Mouse (Mus musculus) C2C12 (cell line): ENCODE measurements around the gene Gde1. TPM values are rescaled to one million over a fixed set of nuclear protein-coding genes. Genes with fewer than 3 reads are reported as not detected.

ENCODE experiments used
- H3K27me3 ChIP-seq: one replicate; pipeline ENCODE4 v1.6.1; 2011; ENCODE audit not compliant: control insufficient read depth, insufficient read depth, insufficient read length
- H3K36me3 ChIP-seq: one replicate; pipeline ENCODE4 v1.6.1; 2011; ENCODE audit not compliant: control insufficient read depth, insufficient read depth
- H3K4me3 ChIP-seq: one replicate; pipeline ENCODE4 v1.5.1; 2011; ENCODE audit warnings: mild to moderate bottlenecking, control low read depth; ENCODE audit not compliant: poor library complexity, insufficient read depth, severe bottlenecking
- H3K79me2 ChIP-seq: one replicate; pipeline ENCODE4 v1.6.1; 2011; ENCODE audit not compliant: control insufficient read depth, insufficient read depth
- H3K79me3 ChIP-seq: one replicate; pipeline ENCODE4 v1.6.1; 2011; ENCODE audit warnings: low read depth, control low read depth
- H3ac ChIP-seq: one replicate; pipeline ENCODE3; 2011; ENCODE audit warnings: low read depth; ENCODE audit not compliant: control insufficient read depth, insufficient read length
- CEBPB ChIP-seq: IDR thresholded peaks from one replicate; pipeline ENCODE4 v1.6.1; 2011; ENCODE audit warnings: low read depth, mild to moderate bottlenecking, control low read depth, moderate library complexity
- CTCF ChIP-seq: IDR thresholded peaks from one replicate; pipeline ENCODE4 v1.5.1; 2011; ENCODE audit not compliant: control insufficient read depth, insufficient read depth, insufficient read length
- FOSL1 ChIP-seq: IDR thresholded peaks from one replicate; pipeline ENCODE4 v1.8.0; 2011; ENCODE audit warnings: mild to moderate bottlenecking, low read length; ENCODE audit not compliant: poor library complexity, insufficient read depth, severe bottlenecking
- MAX ChIP-seq: IDR thresholded peaks from one replicate; pipeline ENCODE4 v1.6.1; 2011; ENCODE audit warnings: mild to moderate bottlenecking, control low read depth
- MYOD1 ChIP-seq: IDR thresholded peaks from one replicate; pipeline ENCODE4 v1.6.1; 2011; ENCODE audit warnings: low read depth; ENCODE audit not compliant: control insufficient read depth, insufficient read length
- MYOG ChIP-seq: IDR thresholded peaks from one replicate; pipeline ENCODE4 v1.6.1; 2011; ENCODE audit not compliant: control insufficient read depth, insufficient read length; ENCODE audit errors: extremely low read depth
- USF1 ChIP-seq: IDR thresholded peaks from one replicate; pipeline ENCODE4 v1.6.1; 2011; ENCODE audit warnings: low read depth, mild to moderate bottlenecking, control low read depth, moderate library complexity
- long read RNA-seq, 2 experiments: library from polyadenylated mRNA; unstranded; transcript quantifications; one replicate each; pipeline ENCODE4 v2.0.0; 2019 to 2020
- polyA plus RNA-seq: library from polyadenylated mRNA; unstranded; fragments of >200 nt; fragmentation: generic; extraction: Trizol; gene quantifications from one replicate; pipeline ENCODE4 v1.2.1, GENCODE M21; 2012; ENCODE audit warnings: missing spikeins

Gde1 gene
- 54.7 TPM for polyA plus RNA-seq
- long read RNA-seq, experiment 1, transcript Gde1-201 (6 exons, 1,582 nt), result major isoform, 71 of 80 reads
- long read RNA-seq, experiment 1, partial matches to known transcripts, result 3 of 80 reads
- long read RNA-seq, experiment 1, other reads (novel, unspliced or antisense), result 6 of 80 reads
- long read RNA-seq, experiment 2, transcript Gde1-201 (6 exons, 1,582 nt), result major isoform, 208 of 219 reads
- long read RNA-seq, experiment 2, partial matches to known transcripts, result 2 of 219 reads
- long read RNA-seq, experiment 2, other reads (novel, unspliced or antisense), result 9 of 219 reads

GRCm38 (mm10) chr7:118705101-118705961 lies at the start of gene Gde1:
Gene Gde1 (minus strand): TSS chr7:118705778.
- H3ac ChIP-seq, result peak within 1 kb of the TSS; percentile 94
- peaks cover 38% of the 10 kb centered on the region for H3K79me2 ChIP-seq
- no peaks in the 10 kb centered on the region for H3K27me3 ChIP-seq
- peaks cover 9% of the 10 kb centered on the region for H3K79me3 ChIP-seq
- TF ChIP-seq USF1, result no peak
- TF ChIP-seq CEBPB, result no peak
- TF ChIP-seq MYOD1, result no peak
- TF ChIP-seq FOSL1, result no peak
- no peak for TF ChIP-seq MYOG
- no peak for TF ChIP-seq MAX
- no peak for TF ChIP-seq CTCF
- peak within 1 kb of the TSS; percentile 44 for H3K4me3 ChIP-seq
- H3K36me3 ChIP-seq, result no peaks in the 10 kb centered on the region

GRCm38 (mm10) chr7:118751625-118752024 lies 46.0 kb upstream of the Gde1 start:
- H3K79me2 ChIP-seq, result no peaks in the 10 kb centered on the region
- H3K79me3 ChIP-seq, result no peaks in the 10 kb centered on the region
- TF ChIP-seq FOSL1 (no peak), MAX (no peak), CEBPB (no peak), CTCF (no peak), USF1 (no peak), MYOG (no peak), MYOD1 (no peak)
- no peak overlapping the region for H3K4me3 ChIP-seq
- no peak overlapping the region for H3ac ChIP-seq
- H3K36me3 ChIP-seq, result peaks cover 14% of the 10 kb centered on the region
- no peaks in the 10 kb centered on the region for H3K27me3 ChIP-seq

GRCm38 (mm10) chr7:118749706-118750105 lies 44.1 kb upstream of the Gde1 start:
- Histone ChIP-seq H3K4me3 (no peak overlapping the region), H3K36me3 (peaks cover 18% of the 10 kb centered on the region), H3K79me3 (no peaks in the 10 kb centered on the region), H3ac (no peak overlapping the region), H3K79me2 (no peaks in the 10 kb centered on the region), H3K27me3 (no peaks in the 10 kb centered on the region)
- TF ChIP-seq FOSL1, result no peak
- TF ChIP-seq CTCF, result no peak
- TF ChIP-seq MYOG, result no peak
- TF ChIP-seq MAX, result no peak
- TF ChIP-seq USF1, result no peak
- TF ChIP-seq CEBPB, result no peak
- no peak for TF ChIP-seq MYOD1

- TF ChIP-seq CEBPB, result no peak
- TF ChIP-seq MAX, result no peak
- no peak for TF ChIP-seq MYOD1
- no peak for TF ChIP-seq USF1
- TF ChIP-seq MYOG, result no peak
- TF ChIP-seq CTCF, result no peak
- no peak for TF ChIP-seq FOSL1
- Histone ChIP-seq H3K79me3 (no peaks in the 10 kb centered on the region), H3K36me3 (peaks cover 18% of the 10 kb centered on the region), H3K4me3 (no peak overlapping the region), H3K79me2 (no peaks in the 10 kb centered on the region), H3K27me3 (no peaks in the 10 kb centered on the region), H3ac (no peak overlapping the region)
These were observed 42.5 kb upstream of the Gde1 start for GRCm38 (mm10) chr7:118747891-118748672.

GRCm38 (mm10) chr7:118744766-118745165 lies 39.2 kb upstream of the Gde1 start:
- Histone ChIP-seq H3K36me3 (peaks cover 18% of the 10 kb centered on the region), H3K79me2 (peaks cover 11% of the 10 kb centered on the region), H3ac (no peak overlapping the region), H3K79me3 (no peaks in the 10 kb centered on the region), H3K4me3 (no peak overlapping the region), H3K27me3 (no peaks in the 10 kb centered on the region)
- TF ChIP-seq CTCF (no peak), MAX (no peak), MYOD1 (no peak)
